Mouse (Mus musculus) kidney, embryonic 14.5 days (tissue): ENCODE measurements around the gene Dvl3. TPM values are rescaled to one million over a fixed set of nuclear protein-coding genes. Genes with fewer than 3 reads are reported as not detected.

Source experiments
- polyA plus RNA-seq: library from polyadenylated mRNA; unstranded; fragments of >200 nt; fragmentation: Nextera tagmentation; extraction: Ambion mirVana; gene quantifications from 2 replicates; pipeline ENCODE4 v1.2.1, GENCODE M21; 2014

Dvl3 gene
- polyA plus RNA-seq, 1 experiment from 2014 or later = 30.5 TPM

Other genes with a start within 250 kb of the Dvl3 start
- 84.6 and 110 TPM in 2 replicates for gene Parl, start 214.6 kb upstream of the Dvl3 start, polyA plus RNA-seq
- gene Cyp2ab1, start 191.6 kb upstream of the Dvl3 start, polyA plus RNA-seq = not detected in 2 replicates
- 37.3 and 64.0 TPM in 2 replicates for gene Abcc5, start 90.6 kb upstream of the Dvl3 start, polyA plus RNA-seq
- 68.6 and 115 TPM in 2 replicates for gene Eif2b5, start 18.2 kb upstream of the Dvl3 start, polyA plus RNA-seq
- gene Ap2m1, start 18.5 kb downstream of the Dvl3 start, polyA plus RNA-seq = 607 TPM in 2 replicates
- gene Abcf3, start 31.6 kb downstream of the Dvl3 start, polyA plus RNA-seq = 42.6 and 44.5 TPM in 2 replicates
- gene Vwa5b2, start 72.5 kb downstream of the Dvl3 start, polyA plus RNA-seq = 0.79 and 1.3 TPM in 2 replicates
- gene Eef1akmt4, start 94.6 kb downstream of the Dvl3 start, polyA plus RNA-seq = 42.2 and 42.4 TPM in 2 replicates
- not detected in 2 replicates for gene Gm49333, start 94.6 kb downstream of the Dvl3 start, polyA plus RNA-seq
- gene Alg3, start 94.8 kb downstream of the Dvl3 start, polyA plus RNA-seq = 44.3 and 55.7 TPM in 2 replicates
- gene Camk2n2, start 104.3 kb downstream of the Dvl3 start, polyA plus RNA-seq = 1.7 and 1.9 TPM in 2 replicates
- gene Ece2, start 112.8 kb downstream of the Dvl3 start, polyA plus RNA-seq = 2.6 and 3.1 TPM in 2 replicates
- gene Psmd2, start 134.7 kb downstream of the Dvl3 start, polyA plus RNA-seq = 208 and 355 TPM in 2 replicates
- gene Eif4g1, start 151.3 kb downstream of the Dvl3 start, polyA plus RNA-seq = 131 and 213 TPM in 2 replicates
- gene Fam131a, start 176.3 kb downstream of the Dvl3 start, polyA plus RNA-seq = 3.8 and 5.5 TPM in 2 replicates
- gene Polr2h, start 200.7 kb downstream of the Dvl3 start, polyA plus RNA-seq = 147 and 172 TPM in 2 replicates
- 15.5 and 17.3 TPM in 2 replicates for gene Clcn2, start 200.8 kb downstream of the Dvl3 start, polyA plus RNA-seq
- 3.9 and 4.6 TPM in 2 replicates for gene Chrd, start 216.1 kb downstream of the Dvl3 start, polyA plus RNA-seq
- gene Thpo, start 217.5 kb downstream of the Dvl3 start, polyA plus RNA-seq = 0.89 and 1.2 TPM in 2 replicates